Mouse (Mus musculus) heart, embryonic 10.5 days (tissue): Measurements from ENCODE around the gene Wdr81. TPM values are rescaled to one million over a fixed set of nuclear protein-coding genes. Genes with fewer than 3 reads are reported as not detected.
A peak's percentile ranks its signal among the peaks of the same experiment; 100 is the strongest.

Experiments used
- DNase-seq: peaks from one replicate; pipeline ENCODE4 v3.0.0-alpha.2; 2017; ENCODE audit warnings: low spot score
- H3K27ac ChIP-seq: fragments of 300-500 bp; sonication (generic); 2 replicates; pipeline ENCODE4 v1.5.1; 2016; ENCODE audit warnings: mild to moderate bottlenecking
- H3K27me3 ChIP-seq: fragments of 300-500 bp; sonication (generic); 2 replicates; pipeline ENCODE4 v1.6.1; 2016; ENCODE audit warnings: mild to moderate bottlenecking; ENCODE audit not compliant: poor library complexity, insufficient read depth, severe bottlenecking
- H3K36me3 ChIP-seq: fragments of 300-500 bp; sonication (generic); 2 replicates; pipeline ENCODE4 v1.6.1; 2016; ENCODE audit warnings: mild to moderate bottlenecking, moderate library complexity
- H3K4me1 ChIP-seq: fragments of 300-500 bp; sonication (generic); 2 replicates; pipeline ENCODE4 v1.6.1; 2016; ENCODE audit warnings: mild to moderate bottlenecking
- H3K4me3 ChIP-seq: fragments of 300-500 bp; sonication (generic); 2 replicates; pipeline ENCODE4 v1.5.1; 2016; ENCODE audit warnings: mild to moderate bottlenecking, moderate library complexity
- H3K9me3 ChIP-seq: fragments of 300-500 bp; sonication (generic); 2 replicates; pipeline ENCODE4 v1.6.1; 2016; ENCODE audit warnings: mild to moderate bottlenecking, moderate library complexity
- WGBS: fragments of 180-500 bp; shearing (Covaris S2); methylation state at CpG from one replicate; pipeline ENCODE4 v1.1.7; 2016; 5-methylcytosine and 5-hydroxymethylcytosine counted together
- polyA plus RNA-seq: library from polyadenylated mRNA; unstranded; fragments of >200 nt; fragmentation: Nextera tagmentation; extraction: Ambion mirVana; gene quantifications from 2 replicates; pipeline ENCODE4 v1.2.1, GENCODE M21; 2016

The Wdr81 gene
- 6.9 and 7.6 TPM in 2 replicates for polyA plus RNA-seq

DNA sequence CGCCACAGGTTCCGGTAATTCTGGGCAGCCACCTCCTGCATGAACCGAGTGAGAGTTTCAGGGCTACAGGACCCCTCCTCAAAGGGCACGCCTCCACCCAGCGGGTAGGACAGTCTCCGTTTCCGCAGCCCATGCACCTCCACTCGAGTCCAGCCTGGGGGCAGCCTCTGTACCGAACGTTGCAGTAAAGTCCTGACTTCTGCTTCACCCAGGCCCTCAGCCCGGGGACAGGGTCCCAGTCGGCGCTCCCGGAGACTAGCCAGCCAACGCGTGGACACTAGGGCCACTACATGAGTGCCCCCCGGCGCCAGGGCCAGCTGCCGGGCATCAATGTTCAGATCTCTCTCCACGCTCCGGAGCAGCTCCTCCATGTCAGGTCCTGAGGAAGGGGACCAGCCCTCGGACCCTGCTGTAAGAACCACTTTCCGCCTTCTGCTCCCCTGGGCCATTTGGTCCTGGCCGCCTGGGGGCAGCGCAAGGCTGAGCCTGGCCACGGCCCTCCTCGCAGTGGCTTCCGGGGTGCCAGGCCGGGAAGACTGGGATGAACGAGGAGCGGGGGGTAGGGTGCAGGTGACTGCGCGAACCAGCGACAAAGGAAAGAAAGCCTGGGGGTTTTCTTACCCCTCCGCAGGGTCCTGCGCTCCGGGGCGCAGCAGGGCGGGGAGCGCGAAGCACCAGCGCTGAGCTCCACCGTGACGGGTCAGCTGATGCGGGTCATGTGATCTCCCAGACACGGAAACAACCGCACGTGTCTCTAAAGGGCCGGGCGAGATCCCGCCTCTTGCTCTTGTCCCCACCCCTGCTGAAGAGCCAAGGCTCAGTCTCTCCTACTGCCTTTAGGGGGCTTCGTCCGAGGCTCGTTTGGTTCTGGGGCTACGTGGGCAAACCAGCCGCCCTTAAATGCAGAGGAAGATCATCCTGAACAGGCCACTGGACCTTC lies at the start of gene Wdr81:
Gene Wdr81 (minus strand): TSS at position 727 of the 940 bp plus-strand sequence.
- Histone ChIP-seq H3K36me3 (peaks cover 18% of the 10 kb centered on the region), H3K27me3 (no peaks in the 10 kb centered on the region), H3K9me3 (no peaks in the 10 kb centered on the region), H3K4me3 (peak within 1 kb of the TSS; percentile 75), H3K27ac (peak within 1 kb of the TSS; percentile 86), H3K4me1 (peaks cover 51% of the 10 kb centered on the region)
- 3% methylated on average over 56 of the region's 56 CpGs for WGBS
- DNase-seq, result peak; percentile 98

DNA sequence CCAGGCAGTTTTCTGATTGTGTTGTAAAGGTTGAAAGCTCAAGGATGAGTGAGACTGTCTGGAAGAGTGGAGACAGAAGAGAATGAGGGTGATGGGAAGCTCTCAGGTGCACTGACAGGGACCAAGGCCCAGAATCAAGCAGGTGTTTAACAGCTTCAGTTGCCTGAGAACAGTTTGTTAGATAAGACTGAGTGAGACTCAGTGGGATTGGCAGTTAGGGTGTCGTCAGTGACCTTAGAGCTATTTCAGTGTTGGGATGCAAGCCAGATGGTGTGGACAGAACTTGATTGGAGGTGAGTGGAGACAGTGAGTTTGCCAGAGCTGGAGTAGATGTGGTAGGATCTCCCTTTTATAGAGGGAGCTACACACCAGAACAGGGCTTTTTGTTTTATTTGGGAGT lies 43.6 kb upstream of the Wdr81 start:
- WGBS, result 46% methylated on average over 1 of the region's 1 CpGs
- Histone ChIP-seq H3K27me3 (no peaks in the 10 kb centered on the region), H3K9me3 (no peaks in the 10 kb centered on the region), H3K4me1 (no peaks in the 10 kb centered on the region), H3K36me3 (peaks cover 100% of the 10 kb centered on the region), H3K4me3 (no peak overlapping the region), H3K27ac (no peak overlapping the region)
- no peak for DNase-seq

DNA sequence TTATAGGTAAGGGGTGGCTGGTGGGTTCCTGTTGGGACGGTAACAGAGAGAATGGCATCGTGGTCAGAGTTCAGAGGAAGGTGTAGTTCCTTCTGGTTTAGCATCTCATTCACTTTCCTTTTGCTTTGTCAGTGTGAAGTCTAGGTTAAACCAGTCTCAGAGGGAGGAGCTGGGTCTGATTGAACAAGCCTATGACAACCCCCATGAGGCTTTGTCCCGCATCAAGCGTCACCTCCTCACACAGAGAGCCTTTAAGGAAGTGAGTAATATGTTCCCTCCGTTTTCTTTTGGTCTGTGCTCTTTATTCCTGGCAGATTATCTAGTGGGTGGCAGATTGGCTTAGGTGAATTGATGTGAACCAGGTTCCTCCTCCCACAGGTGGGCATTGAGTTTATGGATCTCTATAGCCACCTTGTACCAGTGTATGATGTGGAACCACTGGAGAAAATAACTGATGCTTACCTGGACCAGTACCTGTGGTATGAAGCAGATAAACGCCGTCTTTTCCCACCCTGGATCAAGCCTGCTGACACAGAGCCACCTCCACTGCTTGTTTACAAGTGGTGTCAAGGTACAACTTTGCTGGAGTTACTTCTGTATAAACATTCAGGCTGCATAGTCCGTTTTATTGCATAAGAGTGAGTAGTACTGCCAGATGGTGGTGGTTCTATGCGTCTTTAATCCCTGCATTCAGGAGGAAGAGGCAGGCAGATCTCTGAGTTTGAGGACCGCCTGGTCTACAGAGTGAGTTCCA lies 40.0 kb upstream of the Wdr81 start:
- 90% methylated on average over 10 of the region's 10 CpGs for WGBS
- Histone ChIP-seq H3K9me3 (no peaks in the 10 kb centered on the region), H3K36me3 (peaks cover 100% of the 10 kb centered on the region), H3K4me1 (no peaks in the 10 kb centered on the region), H3K27me3 (no peaks in the 10 kb centered on the region), H3K4me3 (no peak overlapping the region), H3K27ac (no peak overlapping the region)
- no peak for DNase-seq

DNA sequence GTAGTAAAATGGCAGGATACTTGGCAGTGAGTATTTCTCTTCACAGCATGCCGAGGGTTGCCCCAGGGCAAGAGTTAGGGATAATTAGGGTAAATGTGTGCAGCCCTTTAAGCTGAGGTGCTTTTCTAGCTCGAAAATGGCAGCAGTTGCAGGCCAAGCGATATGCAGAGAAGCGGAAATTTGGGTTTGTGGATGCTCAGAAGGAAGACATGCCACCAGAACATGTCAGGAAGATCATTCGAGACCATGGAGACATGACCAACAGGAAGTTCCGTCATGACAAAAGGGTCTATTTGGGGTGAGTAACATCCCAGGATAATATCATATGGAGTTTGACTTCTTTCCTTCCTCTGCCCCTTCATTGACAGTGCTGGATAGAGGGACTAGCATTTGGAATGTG lies 33.0 kb upstream of the Wdr81 start:
- no peaks in the 10 kb centered on the region for H3K27me3 ChIP-seq
- 45% methylated on average over 6 of the region's 6 CpGs for WGBS
- no peaks in the 10 kb centered on the region for H3K9me3 ChIP-seq
- H3K4me1 ChIP-seq, result peaks cover 12% of the 10 kb centered on the region
- no peak for DNase-seq
- H3K36me3 ChIP-seq, result peaks cover 39% of the 10 kb centered on the region
- peak overlapping the region; percentile 97 for H3K27ac ChIP-seq
- peak overlapping the region; percentile 97 for H3K4me3 ChIP-seq

DNA sequence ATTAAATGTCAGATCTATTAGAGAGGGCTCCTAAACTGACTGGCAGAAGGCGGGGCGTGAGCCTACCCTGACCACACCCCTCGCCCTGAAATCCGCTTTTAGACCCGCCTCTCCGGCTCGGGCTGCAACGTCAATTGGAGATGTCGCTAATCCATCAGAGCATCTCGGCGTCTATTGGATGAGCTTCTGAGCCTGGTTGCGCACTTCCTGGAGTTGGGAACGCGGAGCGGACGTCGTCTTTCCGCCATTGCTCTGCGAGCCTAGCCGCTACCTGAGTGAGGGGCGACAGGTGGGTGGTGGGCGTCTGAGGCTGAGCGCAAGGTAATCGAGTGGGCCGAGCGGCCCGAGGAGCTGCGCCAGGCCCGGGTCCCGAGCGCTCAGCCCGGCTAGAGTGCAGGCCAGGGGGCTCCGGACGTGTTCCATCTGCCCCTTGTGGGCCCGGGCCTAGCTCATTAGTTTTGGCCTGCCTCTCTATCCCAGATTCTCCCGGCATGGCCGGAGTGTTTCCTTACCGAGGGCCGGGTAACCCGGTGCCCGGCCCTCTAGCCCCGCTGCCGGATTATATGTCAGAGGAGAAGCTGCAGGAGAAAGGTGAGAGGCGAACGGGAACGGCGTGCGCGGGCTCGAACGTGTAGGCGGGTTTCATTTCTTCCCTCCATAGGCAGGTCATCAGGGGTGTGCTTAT lies 32.2 kb upstream of the Wdr81 start, which contains the start of gene Prpf8:
Gene Prpf8 (plus strand): TSS at position 216 of the 685 bp plus-strand sequence.
- Histone ChIP-seq H3K4me1 (peaks cover 12% of the 10 kb centered on the region), H3K4me3 (peak within 1 kb of the TSS; percentile 97), H3K9me3 (no peaks in the 10 kb centered on the region), H3K36me3 (peaks cover 32% of the 10 kb centered on the region), H3K27ac (peak within 1 kb of the TSS; percentile 97), H3K27me3 (no peaks in the 10 kb centered on the region)
- DNase-seq, result peak; percentile 99
- WGBS, result under 1% methylated on average over 52 of the region's 52 CpGs

DNA sequence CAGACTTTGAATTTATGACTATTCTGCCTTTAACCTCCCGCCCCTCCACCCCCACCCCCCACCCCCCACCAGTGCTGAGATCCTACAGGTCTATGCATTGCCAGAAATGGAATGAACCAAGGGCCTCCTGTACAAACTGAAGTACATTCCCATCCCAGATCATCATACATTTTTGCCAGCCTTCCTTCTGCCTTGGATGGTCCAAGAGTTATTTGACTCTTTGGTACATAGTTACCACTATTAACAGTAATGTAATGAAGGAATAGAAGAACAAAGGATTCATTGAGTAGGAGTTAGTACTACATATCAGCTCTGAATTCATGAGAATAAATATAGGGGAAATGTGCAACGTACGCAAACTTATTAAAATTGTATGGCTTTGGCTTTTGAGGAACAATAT lies 31.7 kb upstream of the Wdr81 start:
- no peak for DNase-seq
- H3K27ac ChIP-seq, result peak overlapping the region; percentile 97; the same call in 1 of the 2 replicates
- 24% methylated on average over 3 of the region's 3 CpGs for WGBS
- no peaks in the 10 kb centered on the region for H3K27me3 ChIP-seq
- H3K4me1 ChIP-seq, result peaks cover 12% of the 10 kb centered on the region
- peaks cover 26% of the 10 kb centered on the region for H3K36me3 ChIP-seq
- no peaks in the 10 kb centered on the region for H3K9me3 ChIP-seq
- peak overlapping the region; percentile 97 for H3K4me3 ChIP-seq

DNA sequence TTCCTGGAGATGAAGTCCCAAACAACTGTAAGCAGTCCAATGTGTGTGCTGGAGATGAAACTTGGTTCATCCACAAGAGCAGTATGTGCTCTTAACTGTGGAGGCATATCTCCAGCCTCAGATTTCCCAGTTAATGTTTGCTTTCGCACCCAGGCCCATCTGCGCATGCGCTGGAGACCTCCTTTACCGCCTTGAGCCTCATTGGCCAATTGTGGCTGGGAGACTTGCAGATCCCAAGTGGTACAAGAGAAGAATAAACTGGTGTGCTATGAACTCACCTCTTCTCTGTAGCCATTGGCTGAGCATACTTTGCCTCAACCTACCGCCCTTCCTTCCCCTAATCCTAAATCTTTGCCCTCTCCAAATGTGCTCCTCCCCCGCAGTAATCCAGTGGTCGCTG lies 18.9 kb upstream of the Wdr81 start:
- 73% methylated on average over 7 of the region's 7 CpGs for WGBS

DNA sequence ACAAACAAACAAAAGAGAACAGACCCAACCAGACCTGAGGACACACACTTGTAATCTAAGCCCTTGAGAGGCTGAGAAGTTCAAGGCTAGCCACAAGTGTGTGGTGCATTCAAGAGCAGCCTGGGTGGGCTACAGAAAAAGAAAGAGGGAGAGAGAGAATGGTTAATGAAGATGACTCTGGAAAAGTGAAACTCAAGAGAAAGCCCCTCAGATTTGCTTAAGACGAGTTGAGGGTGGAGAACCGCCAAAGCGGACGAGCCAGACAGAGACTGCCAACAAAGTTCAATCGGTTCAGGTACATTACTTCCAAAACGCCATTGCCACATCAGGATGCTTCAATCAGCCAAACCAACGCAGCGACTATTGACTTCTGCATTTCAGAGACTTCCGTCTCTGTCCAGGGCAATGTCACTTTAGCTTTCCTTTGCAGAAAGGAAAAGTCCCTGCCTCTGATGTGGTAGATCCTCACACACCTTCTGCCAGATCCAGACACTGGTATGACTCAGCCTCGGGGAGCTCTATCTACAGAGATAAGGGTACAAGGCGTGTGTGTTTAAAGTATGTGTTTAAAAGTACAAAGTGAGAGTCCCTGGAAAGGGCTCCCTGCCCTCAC lies 18.1 kb upstream of the Wdr81 start:
- H3K4me3 ChIP-seq, result no peak overlapping the region
- WGBS, result 70% methylated on average over 11 of the region's 11 CpGs
- no peaks in the 10 kb centered on the region for H3K27me3 ChIP-seq
- no peak for DNase-seq
- H3K4me1 ChIP-seq, result peaks cover 19% of the 10 kb centered on the region
- no peak overlapping the region; the same call in 1 of the 2 replicates for H3K27ac ChIP-seq
- no peaks in the 10 kb centered on the region for H3K36me3 ChIP-seq
- no peaks in the 10 kb centered on the region for H3K9me3 ChIP-seq

More for the DNA sequence above, 18.9 kb upstream of the Wdr81 start:
- Histone ChIP-seq H3K9me3 (no peaks in the 10 kb centered on the region), H3K27ac (no peak overlapping the region), H3K36me3 (no peaks in the 10 kb centered on the region), H3K27me3 (no peaks in the 10 kb centered on the region), H3K4me1 (peaks cover 11% of the 10 kb centered on the region; the same call in 1 of the 2 replicates), H3K4me3 (no peak overlapping the region)
- DNase-seq, result no peak

DNA sequence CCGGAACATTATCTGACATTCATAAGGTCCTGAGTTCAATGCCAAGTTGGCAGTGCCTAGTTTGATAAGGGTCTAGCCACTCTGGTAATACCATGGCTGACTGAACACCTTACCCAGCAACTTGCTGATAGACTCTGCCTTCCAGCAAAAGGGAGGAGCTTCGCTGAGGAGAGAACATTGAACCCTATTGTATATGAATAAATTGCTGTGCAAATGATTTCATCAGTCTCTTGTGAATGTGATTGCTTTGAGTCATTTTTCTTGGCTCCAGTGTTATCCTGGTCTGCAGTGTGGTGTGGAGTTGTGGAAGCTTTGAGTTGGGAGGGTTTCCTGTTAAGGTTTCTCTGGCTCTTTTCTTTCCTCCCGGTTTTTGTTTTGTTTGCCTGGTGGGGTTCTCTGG lies 16.2 kb upstream of the Wdr81 start:
- no peak overlapping the region for H3K4me3 ChIP-seq
- H3K36me3 ChIP-seq, result peaks cover 9% of the 10 kb centered on the region
- peaks cover 24% of the 10 kb centered on the region for H3K4me1 ChIP-seq
- no peaks in the 10 kb centered on the region for H3K9me3 ChIP-seq
- H3K27me3 ChIP-seq, result no peaks in the 10 kb centered on the region
- H3K27ac ChIP-seq, result no peak overlapping the region
- 76% methylated on average over 3 of the region's 3 CpGs for WGBS
- no peak for DNase-seq

DNA sequence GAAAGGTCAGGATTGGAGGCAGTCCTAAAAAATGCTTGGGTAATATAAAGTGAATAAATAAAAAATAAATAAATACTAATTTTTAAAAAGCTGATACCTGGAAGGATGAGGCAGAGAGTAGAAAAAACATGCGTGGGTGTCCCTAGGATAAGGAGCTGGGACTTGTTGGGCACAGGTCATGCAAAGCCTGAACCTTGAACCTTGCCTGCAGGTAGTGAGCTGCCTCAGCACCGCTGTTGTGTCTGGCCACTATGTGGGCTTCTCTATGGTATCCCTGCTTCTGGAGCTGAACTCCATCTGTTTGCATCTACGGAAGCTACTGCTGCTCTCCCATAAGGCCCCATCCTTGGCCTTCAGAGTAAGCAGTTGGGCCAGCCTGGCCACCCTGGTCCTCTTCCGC lies 14.7 kb upstream of the Wdr81 start:
- Histone ChIP-seq H3K4me3 (no peak overlapping the region), H3K27ac (no peak overlapping the region), H3K9me3 (no peaks in the 10 kb centered on the region), H3K4me1 (peaks cover 28% of the 10 kb centered on the region), H3K36me3 (peaks cover 23% of the 10 kb centered on the region), H3K27me3 (no peaks in the 10 kb centered on the region)
- DNase-seq, result no peak
- WGBS, result 93% methylated on average over 4 of the region's 4 CpGs

DNA sequence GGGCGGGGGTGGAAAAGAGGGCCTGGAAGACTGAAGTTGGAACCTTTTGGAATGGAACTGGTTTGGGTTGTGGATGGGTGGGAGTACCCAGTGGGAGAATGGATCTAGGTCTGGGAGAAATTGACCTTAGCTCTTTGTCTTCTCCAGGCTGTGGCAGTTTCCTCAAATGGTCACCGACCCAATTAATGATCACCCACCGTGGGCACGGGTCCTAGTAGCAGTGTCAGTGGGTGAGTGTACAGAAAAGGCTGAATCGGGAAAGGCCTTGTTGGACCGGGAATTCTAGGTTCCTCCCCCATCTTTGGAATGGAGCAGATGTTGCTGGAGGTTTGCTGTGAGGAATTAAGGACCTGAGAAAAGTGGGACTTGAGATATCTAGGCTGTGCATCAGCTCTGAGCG lies 13.9 kb upstream of the Wdr81 start:
- Histone ChIP-seq H3K4me3 (peak overlapping the region; percentile 71), H3K9me3 (no peaks in the 10 kb centered on the region), H3K36me3 (peaks cover 31% of the 10 kb centered on the region), H3K4me1 (peaks cover 33% of the 10 kb centered on the region), H3K27me3 (no peaks in the 10 kb centered on the region), H3K27ac (peak overlapping the region; percentile 87)
- no peak for DNase-seq
- 60% methylated on average over 7 of the region's 7 CpGs for WGBS

DNA sequence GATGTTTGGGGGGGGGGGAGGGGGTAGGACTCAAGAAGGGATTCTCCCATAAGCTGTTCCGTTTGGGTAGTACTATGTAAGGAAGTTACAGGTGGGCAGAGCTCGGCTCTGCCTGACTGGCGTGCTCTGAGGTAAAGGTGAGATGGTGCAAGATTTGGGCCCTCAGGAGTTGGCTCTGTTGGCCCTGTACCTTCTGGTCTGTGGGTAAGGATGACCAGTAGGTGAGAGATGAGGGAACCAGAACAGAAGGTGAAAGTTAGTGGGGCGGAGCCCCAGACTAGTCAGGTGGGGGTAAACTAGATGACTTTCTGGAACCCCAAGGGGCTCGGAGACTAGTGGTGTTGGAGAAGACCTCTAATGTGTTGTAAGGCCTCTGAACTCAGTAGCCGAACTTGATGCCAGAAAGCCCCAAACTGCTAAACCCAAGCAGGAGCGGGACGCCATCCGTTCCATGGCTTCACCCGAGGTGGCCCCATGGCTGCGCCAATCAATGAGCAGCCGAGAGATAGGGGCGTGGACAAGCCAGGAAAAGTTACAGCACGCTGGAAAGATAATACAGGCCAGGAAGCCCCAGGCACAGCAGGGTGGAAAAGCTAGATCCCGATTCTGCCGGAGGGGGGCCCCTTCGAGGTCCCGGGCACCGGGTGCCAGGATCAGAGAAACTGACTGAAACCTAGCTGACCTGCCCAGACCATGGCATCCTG lies 13.1 kb upstream of the Wdr81 start:
- WGBS, result 12% methylated on average over 19 of the region's 19 CpGs
- Histone ChIP-seq H3K27me3 (no peaks in the 10 kb centered on the region), H3K27ac (peak overlapping the region; percentile 87), H3K4me3 (peak overlapping the region; percentile 71), H3K36me3 (peaks cover 31% of the 10 kb centered on the region), H3K4me1 (peaks cover 37% of the 10 kb centered on the region), H3K9me3 (no peaks in the 10 kb centered on the region)
- DNase-seq, result peak; percentile 91
